Mouse (Mus musculus) liver, embryonic 13.5 days (tissue): ENCODE results near the gene Fkbp8. TPM values are rescaled to one million over a fixed set of nuclear protein-coding genes. Genes with fewer than 3 reads are reported as not detected.

Source experiments
- ATAC-seq: fragments of 200-750 bp; cut with Nextera tagmentation; 2 replicates; pipeline ENCODE4 v1.8.0; 2017; ENCODE audit warnings: low read depth, mild to moderate bottlenecking, moderate number of reproducible peaks, moderate library complexity
- DNase-seq: peaks from one replicate; pipeline ENCODE4 v3.0.0; 2022
- H3K27ac ChIP-seq: fragments of 300-500 bp; sonication (generic); 2 replicates; pipeline ENCODE4 v1.5.1; 2015; ENCODE audit warnings: moderate library complexity, mild to moderate bottlenecking, inconsistent platforms
- H3K27me3 ChIP-seq: fragments of 300-500 bp; sonication (generic); 2 replicates; pipeline ENCODE4 v1.6.1; 2015; ENCODE audit warnings: mild to moderate bottlenecking, inconsistent platforms
- H3K36me3 ChIP-seq: fragments of 300-500 bp; sonication (generic); 2 replicates; pipeline ENCODE4 v1.6.1; 2015; ENCODE audit warnings: mild to moderate bottlenecking, inconsistent platforms
- H3K4me1 ChIP-seq: fragments of 300-500 bp; sonication (generic); replicated peaks from 2 replicates; pipeline ENCODE4 v1.6.1; 2015; ENCODE audit warnings: inconsistent platforms
- H3K4me2 ChIP-seq: fragments of 300-500 bp; sonication (generic); 2 replicates; pipeline ENCODE4 v1.6.1; 2015; ENCODE audit warnings: inconsistent platforms, mild to moderate bottlenecking, moderate library complexity
- H3K4me3 ChIP-seq: fragments of 300-500 bp; sonication (generic); replicated peaks from 2 replicates; pipeline ENCODE4 v1.5.1; 2015; ENCODE audit warnings: mild to moderate bottlenecking, inconsistent platforms
- H3K9ac ChIP-seq: fragments of 300-500 bp; sonication (generic); 2 replicates; pipeline ENCODE4 v1.6.1; 2015; ENCODE audit warnings: mild to moderate bottlenecking, inconsistent platforms
- H3K9me3 ChIP-seq: fragments of 300-500 bp; sonication (generic); replicated peaks from 2 replicates; pipeline ENCODE4 v1.6.1; 2016; ENCODE audit warnings: inconsistent platforms
- WGBS: fragments of 180-500 bp; shearing (Covaris S2); methylation state at CpG from one replicate; pipeline ENCODE4 v1.1.7; 2015; ENCODE audit not compliant: insufficient replicate concordance; 5-methylcytosine and 5-hydroxymethylcytosine counted together
- polyA plus RNA-seq: library from polyadenylated mRNA; unstranded; fragments of >200 nt; fragmentation: Nextera tagmentation; extraction: Ambion mirVana; gene quantifications from 2 replicates; pipeline ENCODE4 v1.2.1, GENCODE M21; 2015

The Fkbp8 gene
- polyA plus RNA-seq, 1 experiment from 2014 or later: 182 TPM

DNA sequence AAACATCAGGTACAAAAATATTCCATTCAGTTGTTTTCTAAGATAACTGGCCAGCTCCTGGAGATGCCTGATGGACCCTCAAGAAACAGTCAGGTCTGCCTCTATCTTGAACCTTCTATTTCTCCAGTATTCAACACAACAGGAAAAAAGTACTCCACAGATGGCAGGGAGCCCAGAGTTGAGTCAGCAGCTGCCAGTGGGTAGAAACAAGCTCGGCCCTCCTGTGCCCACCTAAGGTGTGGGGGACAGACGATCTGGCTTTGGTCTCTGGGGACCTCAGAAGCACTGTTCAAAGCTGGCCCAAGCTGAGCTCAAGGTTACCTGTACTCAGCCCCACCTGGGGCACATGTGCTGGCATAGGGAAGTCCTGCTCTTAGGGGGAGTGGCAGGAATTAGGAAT lies 14.1 kb upstream of the Fkbp8 start:
- Histone ChIP-seq H3K4me2 (no peak overlapping the region), H3K27ac (peak overlapping the region; percentile 99; the same call in 1 of the 2 replicates), H3K9me3 (no peaks in the 10 kb centered on the region), H3K36me3 (peaks cover 58% of the 10 kb centered on the region), H3K27me3 (no peaks in the 10 kb centered on the region), H3K4me3 (no peak overlapping the region), H3K4me1 (peaks cover 54% of the 10 kb centered on the region), H3K9ac (no peak overlapping the region)
- ATAC-seq (no peak), DNase-seq (no peak)
- 66% methylated on average over 2 of the region's 2 CpGs for WGBS

DNA sequence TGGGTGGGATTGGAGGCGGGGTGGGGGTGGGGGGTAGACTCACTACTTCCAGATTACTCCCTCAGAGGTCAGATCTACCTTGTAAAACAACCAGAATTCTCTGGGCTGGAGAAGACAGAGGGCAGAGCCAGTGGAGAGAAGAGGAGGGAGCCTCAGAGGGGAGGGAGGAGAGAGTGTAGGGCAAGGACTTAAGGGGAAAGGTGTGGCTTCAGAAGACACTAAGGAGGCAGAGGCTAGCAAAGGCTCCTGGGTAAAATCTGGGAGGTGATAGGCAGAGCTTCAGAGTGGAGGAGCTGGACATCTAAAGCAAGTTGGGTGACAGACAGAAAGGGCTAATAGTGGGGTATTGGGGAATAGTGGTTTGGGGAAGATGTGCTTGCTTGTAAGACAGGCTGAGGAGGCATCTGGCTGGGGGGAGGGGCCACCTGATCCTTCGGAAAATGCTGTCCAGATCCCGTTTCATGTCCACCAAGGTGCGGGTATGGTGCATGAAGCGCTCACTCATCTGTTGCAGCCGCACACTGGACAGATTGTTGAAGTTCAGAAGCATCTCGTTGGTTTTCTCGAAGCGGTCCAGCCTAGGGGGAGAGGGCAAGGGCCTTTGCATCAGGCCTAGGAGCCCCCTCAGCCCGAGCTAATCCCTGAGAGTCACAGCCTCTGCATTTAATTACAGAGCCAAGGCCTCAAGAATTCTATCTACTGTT lies 9.4 kb upstream of the Fkbp8 start:
- peaks cover 36% of the 10 kb centered on the region for H3K4me1 ChIP-seq
- ATAC-seq (no peak), DNase-seq (no peak)
- no peaks in the 10 kb centered on the region for H3K27me3 ChIP-seq
- H3K4me3 ChIP-seq: no peak overlapping the region
- H3K27ac ChIP-seq: peak overlapping the region; percentile 11
- H3K9me3 ChIP-seq: no peaks in the 10 kb centered on the region
- whole genome bisulfite sequencing: 79% methylated on average over 10 of the region's 10 CpGs
- H3K4me2 ChIP-seq: no peak overlapping the region
- peaks cover 54% of the 10 kb centered on the region for H3K36me3 ChIP-seq
- 0 out of 2 replicates have a peak overlapping the region, but pooled peaks have one; percentile 16 for H3K9ac ChIP-seq

DNA sequence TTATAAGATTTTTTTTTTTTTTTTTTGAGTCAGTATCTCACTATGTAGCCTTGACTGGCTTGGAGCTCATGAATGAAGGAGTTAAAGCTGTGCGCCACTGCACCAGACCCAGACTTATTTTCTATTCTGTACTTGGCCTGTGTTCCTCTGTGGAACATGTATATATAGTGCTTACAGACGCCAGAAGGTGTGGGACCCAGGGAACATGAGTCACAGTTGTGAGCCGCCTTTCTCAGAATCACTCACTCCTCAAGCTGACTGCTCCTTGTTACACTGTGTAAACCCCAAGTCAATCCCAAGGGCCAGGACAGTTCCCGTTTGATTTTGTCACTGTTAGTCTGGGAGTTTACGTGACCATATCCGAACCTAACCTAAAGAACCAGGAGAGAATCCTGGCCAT lies 8.5 kb upstream of the Fkbp8 start:
- DNase-seq: no peak
- no peak overlapping the region for H3K9ac ChIP-seq
- WGBS: 83% methylated on average over 6 of the region's 6 CpGs
- no peaks in the 10 kb centered on the region for H3K27me3 ChIP-seq
- peaks cover 44% of the 10 kb centered on the region for H3K36me3 ChIP-seq
- no peak overlapping the region for H3K4me3 ChIP-seq
- H3K4me2 ChIP-seq: no peak overlapping the region
- ATAC-seq: no peak
- H3K9me3 ChIP-seq: no peaks in the 10 kb centered on the region
- H3K27ac ChIP-seq: no peak overlapping the region
- peaks cover 34% of the 10 kb centered on the region for H3K4me1 ChIP-seq

DNA sequence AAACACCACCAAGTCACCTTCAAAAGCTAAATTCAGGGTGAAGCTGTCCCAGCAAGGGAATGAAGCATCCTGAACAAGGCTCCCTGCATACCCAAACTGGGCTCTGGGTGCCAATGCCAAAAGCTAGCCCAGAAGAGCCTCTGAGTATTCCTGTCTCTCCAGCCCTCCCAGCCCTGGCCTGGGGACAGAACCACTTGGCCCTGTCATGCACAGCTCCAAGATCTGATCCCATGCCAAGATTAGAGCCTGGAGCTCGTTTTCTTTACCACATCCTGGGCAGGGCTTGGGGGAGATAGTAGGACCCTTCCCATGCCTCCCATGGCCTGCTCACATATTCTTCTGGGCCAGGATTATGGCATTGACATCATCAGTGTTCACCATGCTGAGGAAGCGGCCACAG lies 7.9 kb upstream of the Fkbp8 start:
- no peak overlapping the region for H3K4me3 ChIP-seq
- H3K4me1 ChIP-seq: peaks cover 38% of the 10 kb centered on the region
- no peaks in the 10 kb centered on the region for H3K27me3 ChIP-seq
- 40% methylated on average over 2 of the region's 2 CpGs for WGBS
- H3K9me3 ChIP-seq: no peaks in the 10 kb centered on the region
- no peak overlapping the region for H3K9ac ChIP-seq
- ATAC-seq: no peak
- H3K27ac ChIP-seq: peak overlapping the region; percentile 31; the same call in 1 of the 2 replicates
- peaks cover 38% of the 10 kb centered on the region for H3K36me3 ChIP-seq
- DNase-seq: no peak
- no peak overlapping the region for H3K4me2 ChIP-seq

DNA sequence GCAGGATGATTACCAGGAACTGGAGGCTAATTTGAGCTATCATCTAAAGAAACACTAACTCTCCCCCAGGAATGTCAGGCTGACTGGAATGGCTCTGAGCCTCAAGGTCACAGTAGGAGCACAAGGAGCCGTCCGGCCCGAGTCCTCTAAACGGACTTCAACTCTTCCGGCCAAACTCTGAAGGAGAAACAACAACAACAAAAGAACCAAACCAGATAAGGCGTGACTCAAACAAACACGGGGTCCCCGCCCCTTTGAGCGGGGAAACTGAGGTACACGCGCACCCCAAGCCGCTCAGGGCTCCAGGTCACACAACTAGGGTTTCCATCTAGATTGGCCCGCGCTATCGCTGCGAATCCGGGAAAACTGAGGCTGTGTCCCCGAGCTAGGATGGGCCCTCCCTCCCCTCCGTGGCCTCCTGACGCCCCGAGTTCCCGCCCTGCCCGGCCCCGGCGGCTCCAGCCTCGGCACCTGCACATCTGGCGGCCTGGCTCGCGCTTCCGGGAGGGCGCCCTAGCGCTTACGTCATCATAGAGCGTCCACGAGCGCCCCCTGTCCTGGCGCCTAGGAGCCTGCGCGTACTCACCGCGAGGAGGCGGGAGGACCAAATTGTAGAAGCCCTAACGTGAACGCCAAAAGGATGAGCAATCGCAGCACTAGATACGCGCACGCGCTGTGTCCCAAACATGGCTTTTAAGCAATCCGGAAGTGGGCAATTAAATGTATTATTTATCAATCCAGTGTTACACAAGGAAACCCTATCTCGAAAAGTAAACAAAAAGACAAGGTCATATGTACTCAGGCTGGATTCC lies 4.7 kb upstream of the Fkbp8 start:
- ATAC-seq (peak; percentile 82), DNase-seq (peak; percentile 96)
- Histone ChIP-seq H3K27me3 (no peaks in the 10 kb centered on the region), H3K9ac (peak overlapping the region; percentile 83), H3K4me2 (peak overlapping the region; percentile 75), H3K4me3 (peak overlapping the region; percentile 68), H3K27ac (peak overlapping the region; percentile 92), H3K4me1 (peaks cover 48% of the 10 kb centered on the region), H3K36me3 (peaks cover 17% of the 10 kb centered on the region), H3K9me3 (no peaks in the 10 kb centered on the region)
- under 1% methylated on average over 48 of the region's 51 CpGs for WGBS

DNA sequence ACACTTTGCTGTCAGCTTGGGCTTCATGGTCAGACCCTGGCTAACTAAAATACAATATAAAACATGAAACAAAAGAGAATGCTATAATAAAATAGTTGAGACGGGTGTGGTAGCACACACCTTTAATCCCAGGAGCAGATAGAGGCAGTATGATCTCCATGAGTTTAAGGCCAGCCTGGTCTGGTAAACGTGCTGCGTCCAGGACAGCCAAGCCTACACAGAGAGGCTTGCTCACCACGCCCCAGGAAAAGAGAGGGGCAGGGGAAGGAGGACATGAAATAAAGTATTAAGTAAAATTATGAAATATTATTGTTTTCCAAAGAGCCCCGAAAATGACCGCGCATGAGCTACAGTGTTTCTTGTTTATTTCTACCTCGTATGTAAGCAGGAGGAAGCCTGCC lies 413 bp upstream of the Fkbp8 start:
- Histone ChIP-seq H3K27me3 (no peaks in the 10 kb centered on the region), H3K27ac (peak overlapping the region; percentile 92), H3K9me3 (no peaks in the 10 kb centered on the region), H3K4me1 (peaks cover 64% of the 10 kb centered on the region), H3K4me2 (peak overlapping the region; percentile 79), H3K9ac (peak overlapping the region; percentile 96), H3K36me3 (peaks cover 24% of the 10 kb centered on the region), H3K4me3 (peak overlapping the region; percentile 89)
- DNase-seq (no peak), ATAC-seq (peak; percentile 42)
- 0% methylated on average over 8 of the region's 8 CpGs for WGBS

DNA sequence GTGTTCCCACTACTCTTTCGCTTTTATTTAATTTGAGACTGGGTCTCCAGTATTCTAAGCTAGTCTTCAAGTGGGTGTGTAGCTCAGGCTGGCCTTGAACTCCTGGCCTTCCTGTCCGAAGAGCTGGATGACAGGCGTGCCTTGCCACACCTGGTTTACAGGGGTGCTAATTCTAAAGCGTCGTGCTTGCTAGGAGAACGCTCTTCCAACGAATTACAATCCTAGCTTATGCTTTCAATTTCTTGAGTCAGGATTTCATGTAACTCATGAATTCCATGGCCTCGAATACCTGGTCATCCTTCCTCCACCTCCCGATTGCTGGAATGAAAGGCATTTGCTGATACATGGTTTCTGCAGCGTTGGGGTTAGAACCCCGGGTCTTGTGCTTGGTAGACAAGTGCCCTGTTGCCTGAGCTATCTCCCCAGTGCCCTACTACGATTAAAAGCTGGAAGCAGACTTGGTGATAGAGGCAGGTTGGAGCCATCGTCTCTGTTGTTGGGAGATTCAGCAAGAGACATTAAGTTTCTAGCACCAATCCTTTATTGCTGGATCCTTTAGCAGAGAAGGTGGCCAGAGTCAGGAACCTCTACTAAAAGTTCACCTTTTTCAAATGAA lies 766 bp downstream of the Fkbp8 start:
- ATAC-seq: no peak
- peaks cover 59% of the 10 kb centered on the region for H3K4me1 ChIP-seq
- peak overlapping the region; percentile 79 for H3K4me2 ChIP-seq
- H3K36me3 ChIP-seq: peaks cover 36% of the 10 kb centered on the region
- H3K4me3 ChIP-seq: peak overlapping the region; percentile 89
- H3K27ac ChIP-seq: peak overlapping the region; percentile 92
- WGBS: 10% methylated on average over 13 of the region's 13 CpGs
- H3K27me3 ChIP-seq: no peaks in the 10 kb centered on the region
- no peak for DNase-seq
- H3K9ac ChIP-seq: peak overlapping the region; percentile 96
- H3K9me3 ChIP-seq: no peaks in the 10 kb centered on the region

DNA sequence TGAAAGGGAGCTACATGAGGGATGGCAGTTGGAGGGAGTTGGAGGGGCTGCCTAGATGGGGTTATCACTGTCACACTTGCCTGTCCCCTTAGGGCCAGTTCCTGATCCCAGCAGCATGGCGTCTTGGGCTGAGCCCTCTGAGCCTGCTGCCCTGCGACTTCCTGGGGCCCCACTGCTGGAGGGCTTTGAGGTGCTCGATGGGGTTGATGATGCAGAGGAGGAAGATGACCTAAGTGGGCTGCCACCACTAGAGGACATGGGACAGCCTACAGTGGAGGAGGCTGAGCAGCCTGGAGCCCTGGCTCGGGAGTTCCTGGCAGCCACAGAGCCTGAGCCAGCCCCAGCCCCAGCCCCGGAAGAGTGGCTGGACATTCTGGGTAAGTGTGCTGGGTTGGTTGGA lies 1.8 kb downstream of the Fkbp8 start:
- Histone ChIP-seq H3K27ac (peak overlapping the region; percentile 92), H3K9me3 (no peaks in the 10 kb centered on the region), H3K9ac (peak overlapping the region; percentile 96), H3K36me3 (peaks cover 46% of the 10 kb centered on the region), H3K4me1 (peaks cover 52% of the 10 kb centered on the region), H3K27me3 (no peaks in the 10 kb centered on the region), H3K4me3 (peak overlapping the region; percentile 89), H3K4me2 (peak overlapping the region; percentile 79)
- ATAC-seq (no peak), DNase-seq (no peak)
- 23% methylated on average over 5 of the region's 5 CpGs for WGBS

DNA sequence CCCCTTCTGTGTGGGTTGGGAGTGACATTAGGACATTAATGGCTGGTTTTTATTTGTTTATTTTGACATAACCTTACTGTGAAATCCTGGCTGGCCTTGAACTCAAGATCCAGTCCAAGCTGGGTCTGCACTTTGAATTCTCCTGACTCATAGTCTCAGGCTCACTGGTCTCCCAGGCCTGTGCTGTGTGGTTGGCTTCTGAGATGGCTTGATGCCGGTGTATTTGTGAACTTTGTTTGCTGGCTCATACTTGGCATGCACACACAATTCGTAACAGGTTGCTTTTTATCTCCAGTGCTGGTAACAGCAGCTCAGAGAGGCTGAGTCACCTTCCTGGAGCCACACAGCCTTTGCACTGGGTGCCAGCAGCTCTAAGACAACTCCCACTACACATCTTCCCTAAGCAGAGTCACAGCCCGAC lies 2.2 kb downstream of the Fkbp8 start:
- WGBS: 70% methylated on average over 3 of the region's 3 CpGs
- Histone ChIP-seq H3K4me3 (peak overlapping the region; percentile 89), H3K36me3 (peaks cover 50% of the 10 kb centered on the region), H3K4me2 (peak overlapping the region; percentile 79), H3K9me3 (no peaks in the 10 kb centered on the region), H3K4me1 (peaks cover 49% of the 10 kb centered on the region), H3K27me3 (no peaks in the 10 kb centered on the region), H3K27ac (peak overlapping the region; percentile 92), H3K9ac (peak overlapping the region; percentile 96)
- DNase-seq (no peak), ATAC-seq (0 out of 2 replicates have a peak, but pooled peaks have one; percentile 4)

DNA sequence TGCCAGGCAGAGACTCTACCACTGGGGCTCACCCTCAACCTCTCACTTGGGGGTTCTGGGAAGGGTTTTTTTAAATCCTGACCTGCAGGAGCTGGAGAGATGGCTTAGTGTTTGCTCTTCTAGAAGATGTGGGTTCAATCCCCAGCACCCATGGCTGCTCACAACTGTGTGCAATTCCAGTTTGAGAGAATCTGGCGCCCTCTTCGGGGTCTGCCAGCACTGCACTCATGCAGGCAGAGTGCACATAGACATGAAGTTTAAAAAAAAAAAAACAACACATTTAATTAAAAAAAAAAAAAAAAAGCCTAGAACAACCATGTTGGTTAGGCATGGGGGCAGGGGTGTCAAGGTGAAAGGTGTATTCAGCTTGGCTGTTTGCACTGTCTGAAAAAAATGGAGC lies 2.8 kb downstream of the Fkbp8 start:
- Histone ChIP-seq H3K9ac (peak overlapping the region; percentile 96; the same call in 1 of the 2 replicates), H3K36me3 (peaks cover 56% of the 10 kb centered on the region), H3K4me3 (peak overlapping the region; percentile 89; the same call in 1 of the 2 replicates), H3K27ac (peak overlapping the region; percentile 92), H3K4me1 (peaks cover 49% of the 10 kb centered on the region), H3K4me2 (peak overlapping the region; percentile 79), H3K9me3 (no peaks in the 10 kb centered on the region), H3K27me3 (no peaks in the 10 kb centered on the region)
- DNase-seq (no peak), ATAC-seq (no peak)
- WGBS: 83% methylated on average over 2 of the region's 2 CpGs

DNA sequence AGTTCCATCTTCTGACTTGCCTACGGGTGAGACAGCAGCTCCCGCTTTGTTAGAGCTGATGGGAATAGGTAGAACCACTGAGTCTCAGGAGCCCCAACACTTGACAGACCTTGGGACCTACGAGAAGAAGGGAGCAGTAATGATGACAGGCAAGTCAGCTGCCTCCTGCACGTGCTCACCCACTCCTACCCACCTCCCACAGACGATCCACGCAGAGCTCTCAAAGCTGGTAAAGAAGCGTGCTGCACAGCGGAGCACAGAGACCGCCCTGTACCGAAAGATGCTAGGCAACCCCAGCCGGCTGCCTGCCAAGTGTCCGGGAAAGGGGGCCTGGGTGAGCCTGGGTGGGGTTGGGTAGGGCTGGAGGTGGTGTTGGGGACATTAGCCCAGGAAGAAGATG lies 6.8 kb downstream of the Fkbp8 start:
- Histone ChIP-seq H3K27ac (no peak overlapping the region), H3K4me1 (peaks cover 29% of the 10 kb centered on the region), H3K9me3 (no peaks in the 10 kb centered on the region), H3K9ac (0 out of 2 replicates have a peak overlapping the region, but pooled peaks have one; percentile 2), H3K36me3 (peaks cover 75% of the 10 kb centered on the region), H3K4me3 (no peak overlapping the region), H3K27me3 (no peaks in the 10 kb centered on the region), H3K4me2 (no peak overlapping the region)
- DNase-seq: no peak
- ATAC-seq: no peak
- WGBS: 94% methylated on average over 12 of the region's 12 CpGs
